Mouse (Mus musculus): ENCODE measurements around the gene Clmn.

Clmn gene

GRCm38 (mm10) chr12:104864439-104865165, at the start of gene Clmn:
Gene Clmn, minus strand, starts transcription at chr12:104865076.
- DNase-seq, result peak; percentile 66

- no peak for DNase-seq
Measured at GRCm38 (mm10) chr12:104912990-104913389, 48.1 kb upstream of the Clmn start.

GRCm38 (mm10) chr12:104912281-104912933, 47.5 kb upstream of the Clmn start:
- DNase-seq, result peak; percentile 42

- DNase-seq, result no peak
Measured at GRCm38 (mm10) chr12:104909750-104910149, 44.9 kb upstream of the Clmn start.

GRCm38 (mm10) chr12:104908986-104909385, 44.1 kb upstream of the Clmn start:
- no peak for DNase-seq

- DNase-seq, result no peak
Measured at GRCm38 (mm10) chr12:104908024-104908781, 43.3 kb upstream of the Clmn start.

- no peak for DNase-seq
Measured at GRCm38 (mm10) chr12:104907133-104907532, 42.3 kb upstream of the Clmn start.

- DNase-seq, result no peak
Measured at GRCm38 (mm10) chr12:104904138-104904537, 39.3 kb upstream of the Clmn start.

GRCm38 (mm10) chr12:104902392-104903053, 37.6 kb upstream of the Clmn start:
- no peak for DNase-seq

- DNase-seq, result no peak
Measured at GRCm38 (mm10) chr12:104901320-104901719, 36.4 kb upstream of the Clmn start.

- no peak for DNase-seq
Measured at GRCm38 (mm10) chr12:104899835-104900234, 35.0 kb upstream of the Clmn start.

- DNase-seq, result no peak
Measured at GRCm38 (mm10) chr12:104899161-104899560, 34.3 kb upstream of the Clmn start.

- DNase-seq, result no peak
Measured at GRCm38 (mm10) chr12:104898718-104899117, 33.8 kb upstream of the Clmn start.

- DNase-seq, result no peak
Measured at GRCm38 (mm10) chr12:104897051-104897618, 32.3 kb upstream of the Clmn start.

GRCm38 (mm10) chr12:104896640-104897039, 31.8 kb upstream of the Clmn start:
- DNase-seq, result no peak

GRCm38 (mm10) chr12:104892245-104892644, 27.4 kb upstream of the Clmn start:
- no peak for DNase-seq

- DNase-seq, result no peak
Measured at GRCm38 (mm10) chr12:104890066-104890465, 25.2 kb upstream of the Clmn start.

- DNase-seq, result no peak
Measured at GRCm38 (mm10) chr12:104886104-104886503, 21.2 kb upstream of the Clmn start.

- DNase-seq, result no peak
Measured at GRCm38 (mm10) chr12:104882533-104882932, 17.7 kb upstream of the Clmn start.

GRCm38 (mm10) chr12:104882061-104882460, 17.2 kb upstream of the Clmn start:
- no peak for DNase-seq

GRCm38 (mm10) chr12:104881518-104882060, 16.7 kb upstream of the Clmn start:
- no peak for DNase-seq

- DNase-seq, result no peak
Measured at GRCm38 (mm10) chr12:104880367-104880766, 15.5 kb upstream of the Clmn start.

Data from right cerebral cortex, postnatal 14 days (tissue).